Mouse (Mus musculus) testis, postnatal 14 days (tissue): ENCODE results near the gene Prkca.

ENCODE experiments used
- DNase-seq: peaks from one replicate; pipeline ENCODE4 v3.0.0; 2021; ENCODE audit warnings: low spot score

Prkca gene

GRCm38 (mm10) chr11:108295373-108295772 is 48.4 kb downstream of the Prkca start:
- no peak for DNase-seq

DNA sequence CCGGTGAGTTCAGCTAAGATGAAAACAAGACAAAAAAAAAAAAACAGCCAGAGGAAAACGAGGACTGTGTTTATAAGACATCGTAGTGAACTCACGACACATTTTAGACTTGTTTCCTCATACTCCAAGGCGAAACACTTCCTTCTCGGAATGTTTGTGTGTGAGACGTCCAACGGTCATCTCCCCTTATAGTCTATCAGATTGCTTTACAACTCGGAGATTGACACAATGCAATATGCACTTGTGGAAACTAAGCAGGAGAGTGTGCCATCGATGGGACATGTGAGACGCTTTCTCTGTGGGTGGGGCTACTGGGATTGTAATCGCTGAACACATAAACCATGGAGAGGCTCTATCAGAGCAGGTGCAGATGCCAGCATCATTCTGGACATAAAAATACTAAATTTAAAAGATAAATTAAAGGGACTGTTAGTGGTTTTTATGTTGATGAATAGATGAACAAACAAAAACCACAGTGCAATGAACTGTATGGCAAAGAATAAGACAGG is 49.4 kb downstream of the Prkca start:
- DNase-seq, result no peak

DNA sequence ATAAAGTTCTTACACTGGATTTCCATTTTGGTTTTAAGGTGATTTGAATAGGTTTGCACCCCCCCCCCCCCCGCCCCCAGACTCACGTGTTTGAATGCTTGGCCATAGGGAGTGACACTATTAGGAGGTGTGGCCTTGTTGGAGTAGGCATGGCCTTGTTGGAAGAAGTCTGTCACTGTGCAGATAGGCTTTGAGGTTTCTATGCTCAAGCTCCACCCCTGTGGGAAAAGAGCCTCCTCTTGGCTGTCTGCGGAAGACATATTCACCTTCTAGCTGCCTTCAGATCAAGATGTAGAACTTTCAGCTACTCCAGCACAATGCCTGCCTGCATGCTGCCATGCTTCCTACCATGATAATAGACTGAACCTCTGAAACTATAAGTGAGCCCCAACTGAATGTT is 49.9 kb downstream of the Prkca start:
- DNase-seq, result no peak

DNA sequence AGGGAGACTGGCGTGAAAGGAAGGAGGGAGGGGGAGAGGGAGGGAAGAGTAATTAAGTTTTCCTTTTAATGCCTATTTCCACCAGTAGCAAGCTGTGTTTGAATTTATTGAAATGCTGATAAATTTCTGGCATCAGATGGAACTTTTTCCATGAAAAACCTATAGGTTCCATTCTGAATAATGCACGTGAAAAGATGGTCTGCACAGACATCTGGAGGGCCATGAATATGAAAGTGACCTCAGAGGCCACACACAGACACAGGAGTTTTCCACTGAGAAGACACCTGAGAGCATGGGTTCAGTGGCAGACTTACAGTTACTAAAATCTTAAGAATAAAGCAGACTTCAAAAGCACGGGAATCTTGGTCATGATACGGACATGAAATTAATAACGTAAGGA is 54.5 kb downstream of the Prkca start:
- no peak for DNase-seq

DNA sequence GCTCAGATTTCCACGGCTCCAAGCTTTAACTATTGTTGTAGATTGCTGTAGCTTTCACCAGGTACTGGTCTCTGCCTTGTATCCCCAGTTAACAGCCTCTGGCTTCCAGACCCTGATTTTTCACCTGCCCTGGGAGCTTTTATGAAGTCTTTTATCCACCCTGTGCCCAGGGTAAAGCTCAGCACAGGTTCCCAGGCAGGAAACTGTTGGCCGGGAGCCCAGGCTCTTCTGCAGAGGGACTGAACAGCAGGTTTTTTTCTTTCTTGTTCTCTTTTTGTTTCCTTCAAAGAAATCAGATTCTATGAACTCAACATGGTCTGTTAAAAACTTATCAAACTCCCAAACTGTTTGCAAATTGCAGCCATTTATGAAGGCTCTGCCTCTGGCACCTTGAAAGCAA is 56.4 kb downstream of the Prkca start:
- DNase-seq, result no peak

DNA sequence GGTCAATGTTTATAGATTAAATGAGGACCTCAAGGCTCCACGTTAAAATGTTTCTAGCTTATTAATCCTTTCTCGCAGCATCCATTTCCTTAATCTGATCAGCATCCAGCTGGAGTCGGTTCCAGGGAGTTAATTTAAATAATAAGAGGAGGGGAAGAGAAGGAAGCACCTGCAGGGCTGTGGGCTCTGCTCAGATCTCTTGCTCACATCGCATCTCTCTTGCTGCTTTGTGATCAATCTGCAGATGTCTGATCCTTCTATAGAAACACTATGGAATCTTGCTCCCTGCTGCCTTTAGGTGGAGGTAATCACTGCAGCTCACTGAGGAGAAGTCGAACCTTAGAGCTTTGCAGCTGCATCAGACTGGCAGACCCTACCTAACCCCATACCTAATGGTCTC is 58.7 kb downstream of the Prkca start:
- no peak for DNase-seq

- no peak for DNase-seq
Measured at GRCm38 (mm10) chr11:108282850-108283459, 60.8 kb downstream of the Prkca start.

- DNase-seq, result no peak
Measured at GRCm38 (mm10) chr11:108279748-108280373, 63.9 kb downstream of the Prkca start.

DNA sequence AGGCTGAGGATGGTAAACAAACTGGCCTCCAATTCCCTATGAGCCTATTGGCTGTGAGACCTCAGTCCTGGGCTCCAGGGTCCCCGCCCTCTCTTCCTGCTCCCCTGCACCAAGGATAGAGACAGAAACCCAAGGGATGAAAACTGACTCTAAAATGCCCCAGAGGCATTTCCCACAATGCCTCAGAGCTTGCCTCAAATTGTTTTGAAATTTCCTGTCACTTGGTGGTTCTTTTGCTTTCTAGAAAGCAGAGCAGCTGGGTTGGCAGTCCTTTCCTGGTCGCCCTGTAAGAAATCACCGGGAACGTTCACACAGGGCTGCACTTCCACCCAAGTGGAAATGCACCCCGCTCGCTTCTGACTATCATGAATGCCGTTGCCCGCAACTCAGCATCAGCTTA is 66.6 kb downstream of the Prkca start:
- no peak for DNase-seq

GRCm38 (mm10) chr11:108276148-108276547 is 67.6 kb downstream of the Prkca start:
- DNase-seq, result no peak

DNA sequence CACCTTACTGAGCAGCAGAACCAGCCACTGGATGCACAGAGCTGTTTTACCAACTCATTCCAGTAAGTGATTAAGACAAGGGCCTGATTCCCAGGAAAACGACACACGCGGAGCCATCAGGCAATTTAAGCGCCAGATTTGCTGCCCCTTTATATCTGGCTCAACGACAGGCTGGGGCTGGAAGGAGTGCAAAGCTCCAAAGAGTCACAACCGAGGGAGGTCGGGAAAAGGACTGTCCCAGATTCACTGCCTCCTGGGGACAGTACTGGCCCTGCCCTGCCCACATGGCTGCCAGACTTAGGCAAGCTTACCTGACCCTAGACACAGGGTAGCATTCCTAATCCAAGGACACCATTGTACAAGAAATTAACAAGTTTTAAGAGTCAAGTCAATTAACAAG is 69.7 kb downstream of the Prkca start:
- no peak for DNase-seq

GRCm38 (mm10) chr11:108273415-108273965 is 70.2 kb downstream of the Prkca start:
- DNase-seq, result no peak

- DNase-seq, result no peak
Measured at GRCm38 (mm10) chr11:108272601-108273414, 70.9 kb downstream of the Prkca start.

DNA sequence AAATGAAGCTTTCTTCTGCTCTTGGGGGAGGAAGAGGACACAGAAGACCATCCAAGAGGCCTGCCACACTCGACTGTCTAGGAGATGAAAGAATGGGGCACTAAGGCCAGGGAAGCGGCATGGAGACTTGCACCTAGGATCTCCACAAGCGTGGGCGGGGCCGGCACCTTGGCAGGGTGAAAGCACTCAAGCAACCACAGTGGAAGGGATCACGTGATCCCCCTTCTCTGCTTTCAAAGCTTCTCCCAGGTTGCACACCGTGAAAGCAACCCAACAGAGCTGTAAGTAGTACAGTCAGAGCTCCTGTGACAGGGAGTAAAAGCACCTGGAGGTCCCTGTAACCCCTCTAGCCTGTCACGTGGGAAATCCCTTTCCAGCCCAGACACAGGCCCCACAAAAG is 72.4 kb downstream of the Prkca start:
- DNase-seq, result no peak

GRCm38 (mm10) chr11:108269516-108269915 is 74.2 kb downstream of the Prkca start:
- DNase-seq, result no peak

DNA sequence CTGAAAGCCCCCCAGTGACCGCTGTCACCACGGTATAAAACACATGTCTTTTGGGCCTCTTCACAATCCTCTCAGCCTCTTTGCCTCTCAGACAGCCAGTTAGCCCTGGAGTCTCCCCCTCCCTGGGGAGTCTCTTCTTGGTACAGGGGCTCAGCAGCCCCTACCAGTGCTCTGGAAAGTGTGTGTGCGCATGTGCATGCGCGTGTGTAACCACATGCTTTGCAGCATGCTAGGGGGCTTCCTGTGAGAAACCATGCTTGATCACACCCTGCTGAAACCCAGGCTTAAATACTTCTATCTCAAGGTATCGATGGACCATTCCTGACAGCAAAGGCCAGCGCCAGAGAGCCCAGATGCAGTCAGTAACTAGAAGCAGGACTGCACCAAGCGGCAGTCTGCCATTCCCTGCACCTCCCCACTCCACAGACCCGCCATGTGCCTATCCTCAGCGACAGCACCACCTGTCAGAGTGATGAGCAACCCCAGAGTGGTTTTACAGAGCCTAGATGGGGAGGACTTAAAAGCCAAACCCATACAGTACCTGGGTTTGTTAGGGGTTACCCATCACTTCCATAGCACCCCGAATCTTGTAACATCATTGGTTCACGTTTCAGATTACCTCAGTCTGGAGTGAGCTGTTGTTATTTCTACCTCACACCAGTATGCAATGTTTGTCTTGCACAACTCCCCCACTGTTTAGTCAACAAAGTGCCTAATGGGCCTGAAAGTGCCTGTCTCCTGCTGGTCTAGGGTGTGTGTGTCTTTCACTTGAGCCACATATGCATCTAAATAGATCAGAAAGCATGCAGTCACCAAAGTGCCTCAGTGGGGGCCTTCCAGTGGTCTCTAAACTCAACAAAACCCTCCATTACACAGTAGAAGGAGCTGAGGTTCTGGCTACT is 75.1 kb downstream of the Prkca start:
- DNase-seq, result no peak

DNA sequence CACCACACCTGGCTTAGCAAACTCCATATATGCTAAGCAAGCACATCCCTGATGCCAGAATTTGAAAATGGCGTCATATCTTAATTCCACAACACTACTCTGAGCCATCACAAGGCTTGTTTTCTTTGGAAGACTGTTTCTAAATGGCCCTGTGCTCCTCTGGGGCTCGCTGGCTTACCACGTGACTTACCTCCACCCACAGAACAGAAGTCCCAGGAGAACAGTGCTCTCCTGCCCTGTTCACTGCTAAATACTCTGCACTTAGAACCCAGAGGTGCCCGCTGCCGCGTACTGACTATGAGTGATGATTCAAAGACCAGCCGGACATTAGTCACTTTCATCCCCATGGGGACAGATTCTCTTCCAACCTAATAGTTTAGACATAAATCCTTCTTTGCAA is 75.9 kb downstream of the Prkca start:
- no peak for DNase-seq

GRCm38 (mm10) chr11:108267066-108267465 is 76.7 kb downstream of the Prkca start:
- DNase-seq, result no peak

DNA sequence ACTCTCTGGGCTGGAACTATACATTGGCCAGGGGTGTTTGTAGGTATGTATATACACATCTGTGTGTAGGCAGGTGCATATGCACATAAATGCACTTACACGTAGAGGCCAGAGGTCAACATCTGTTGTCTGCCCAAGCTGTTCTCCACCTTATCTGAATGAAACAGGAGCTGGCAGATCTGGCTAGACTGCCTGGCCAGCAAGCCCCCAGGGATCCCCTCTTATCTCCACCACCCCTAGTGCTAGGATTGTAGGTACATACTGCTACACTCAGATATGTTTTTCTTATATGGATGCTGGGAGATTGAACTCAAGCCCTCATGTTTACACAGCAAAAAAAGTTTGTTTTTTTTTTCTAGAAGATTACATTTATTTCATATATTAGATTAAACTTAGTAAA is 79.9 kb downstream of the Prkca start:
- DNase-seq, result no peak

DNA sequence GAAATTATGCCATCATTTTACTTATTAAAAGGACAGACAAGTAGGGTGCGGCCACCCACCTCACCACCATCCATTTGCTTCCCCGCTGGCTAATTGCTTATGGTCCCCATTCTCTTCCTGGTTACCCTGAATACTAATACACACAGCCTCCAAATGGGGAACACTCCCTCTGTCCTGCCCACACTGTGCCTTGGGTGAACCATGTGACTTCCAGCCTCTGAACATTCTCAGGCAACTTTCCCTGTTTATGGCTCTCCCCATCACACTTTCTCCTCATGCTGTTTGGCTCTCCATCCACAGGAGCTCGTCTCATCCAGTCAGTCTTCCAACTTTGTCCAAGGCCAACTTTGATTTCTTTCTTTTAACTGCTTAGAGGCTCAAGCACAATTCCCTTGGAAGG is 80.3 kb downstream of the Prkca start:
- no peak for DNase-seq

DNA sequence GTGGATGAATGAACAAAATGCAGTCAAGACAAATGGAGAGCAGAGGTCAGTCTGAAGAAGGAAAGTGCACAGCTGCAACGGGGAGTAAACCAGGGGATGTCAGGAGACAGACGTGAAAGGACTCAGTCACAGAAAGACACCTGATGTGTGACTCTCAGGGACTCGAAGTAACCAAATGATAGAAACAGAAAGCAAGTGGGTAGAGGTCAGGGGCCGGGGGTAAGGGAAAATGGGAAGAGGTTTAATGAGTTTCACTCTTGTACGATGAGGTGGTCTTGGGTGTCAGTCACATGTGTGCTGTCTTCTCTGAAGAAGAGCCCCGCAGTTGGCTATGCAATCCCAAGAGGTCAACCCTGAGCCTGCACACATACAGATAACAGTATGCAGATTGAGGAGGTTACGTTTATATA is 82.0 kb downstream of the Prkca start:
- DNase-seq, result no peak
